Mouse (Mus musculus): ENCODE data around the gene P2ry10.
"Not testable (repeated sequence)": the region's sequence is repeated elsewhere in the genome, so short reads cannot be mapped to it uniquely, and the experiment has no call there.

Gene P2ry10

DNA sequence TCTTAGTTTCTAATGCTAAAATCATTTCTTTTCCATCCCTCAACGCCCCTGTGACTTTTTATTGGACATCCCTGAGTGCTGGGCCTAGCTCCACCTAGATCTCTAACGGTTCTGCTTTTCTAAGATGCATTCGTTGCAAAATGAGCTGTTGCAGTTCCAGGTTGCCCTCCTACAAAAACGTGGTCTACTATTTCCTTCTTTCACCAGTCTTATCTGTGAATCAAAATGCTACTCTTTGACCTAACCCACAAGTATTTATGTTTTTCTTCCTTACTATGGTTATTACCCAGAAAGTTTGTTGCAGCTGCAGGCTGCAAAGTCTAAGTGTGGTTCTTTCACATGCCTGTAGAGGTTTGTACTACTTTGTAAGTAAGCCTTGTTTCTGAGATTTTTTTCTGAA is at the start of gene P2ry10:
Gene P2ry10, plus strand, starts transcription at position 316 of the 400 bp plus-strand sequence.
- peak; percentile 39 to 41 for DNase-seq

DNA sequence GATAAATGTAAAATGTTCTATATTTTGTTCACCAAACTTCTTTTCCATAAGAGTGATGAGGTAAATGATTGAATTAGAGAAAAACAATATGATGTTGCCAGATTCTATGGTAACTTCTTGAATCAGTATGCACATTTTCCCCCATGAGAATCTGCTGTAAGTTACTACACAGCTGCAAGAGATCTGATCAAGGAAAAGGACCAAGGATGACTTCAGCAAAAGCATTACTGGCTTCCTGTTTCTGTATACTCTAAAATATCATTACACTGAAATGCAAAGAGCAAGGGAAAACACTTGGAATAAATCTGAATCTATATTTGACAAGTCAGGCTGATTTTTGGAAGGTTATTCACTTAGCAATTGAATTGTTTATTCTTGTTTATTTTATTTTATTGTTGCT is 49.1 kb upstream of the P2ry10 start:
- no peak for DNase-seq

GRCm38 (mm10) chrX:107039635-107040034 is 48.7 kb upstream of the P2ry10 start:
- no peak for DNase-seq

DNA sequence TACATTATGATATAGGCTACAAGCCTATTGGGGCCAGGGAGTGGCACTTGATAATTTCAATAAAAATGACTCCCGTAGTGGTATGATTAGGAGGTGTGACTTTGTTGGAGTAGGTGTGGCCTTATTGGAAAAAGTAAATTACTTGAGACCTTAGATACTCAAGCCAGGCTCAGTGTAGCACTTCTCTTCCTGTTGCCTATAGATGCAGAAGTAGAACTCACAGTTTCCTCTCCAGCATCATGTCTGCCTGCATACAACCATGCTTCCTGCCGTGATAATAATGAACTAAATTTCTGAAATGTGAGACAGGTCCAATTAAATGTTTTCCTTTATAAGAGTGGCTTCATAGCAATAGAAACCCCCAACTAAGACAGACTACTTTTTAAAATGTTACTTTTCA is 45.9 kb upstream of the P2ry10 start:
- peak in 1 of 2 experiments; percentile 4 for DNase-seq

DNA sequence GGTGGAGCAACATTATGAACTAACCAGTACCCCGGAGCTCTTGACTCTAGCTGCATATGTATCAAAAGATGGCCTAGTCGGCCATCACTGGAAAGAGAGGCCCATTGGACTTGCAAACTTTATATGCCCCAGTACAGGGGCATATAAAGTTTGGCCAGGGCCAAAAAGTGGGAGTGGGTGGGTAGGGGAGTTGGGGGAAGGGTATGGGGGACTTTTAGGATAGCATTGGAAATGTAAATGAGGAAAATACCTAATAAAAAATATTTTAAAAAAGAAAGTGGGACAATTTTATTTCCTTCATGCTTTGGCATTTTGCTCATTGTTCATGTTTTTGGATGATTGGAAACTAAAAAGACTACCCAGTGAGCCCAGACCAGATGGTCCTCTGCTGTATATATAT is 4.9 kb upstream of the P2ry10 start:
- DNase-seq: not testable (repeated sequence)

DNA sequence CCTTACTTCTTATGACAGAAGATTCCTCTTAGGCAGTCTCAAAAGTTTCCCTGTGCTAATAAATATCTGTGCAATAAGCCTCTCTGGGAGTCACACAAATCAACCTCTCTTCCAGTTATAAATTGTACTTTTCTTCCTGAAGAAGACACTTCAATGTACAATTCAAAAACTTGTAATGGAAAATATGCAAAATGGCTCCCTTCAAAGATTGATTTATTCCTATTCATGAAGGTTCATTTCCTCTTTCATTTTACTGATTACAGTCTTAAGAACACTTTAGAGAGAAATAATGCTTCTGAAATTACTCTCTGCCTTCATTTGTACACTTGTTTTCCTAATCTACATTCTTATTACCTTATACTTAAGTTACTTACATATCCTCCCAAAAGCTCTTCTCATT is 4.0 kb upstream of the P2ry10 start:
- DNase-seq: no peak

DNA sequence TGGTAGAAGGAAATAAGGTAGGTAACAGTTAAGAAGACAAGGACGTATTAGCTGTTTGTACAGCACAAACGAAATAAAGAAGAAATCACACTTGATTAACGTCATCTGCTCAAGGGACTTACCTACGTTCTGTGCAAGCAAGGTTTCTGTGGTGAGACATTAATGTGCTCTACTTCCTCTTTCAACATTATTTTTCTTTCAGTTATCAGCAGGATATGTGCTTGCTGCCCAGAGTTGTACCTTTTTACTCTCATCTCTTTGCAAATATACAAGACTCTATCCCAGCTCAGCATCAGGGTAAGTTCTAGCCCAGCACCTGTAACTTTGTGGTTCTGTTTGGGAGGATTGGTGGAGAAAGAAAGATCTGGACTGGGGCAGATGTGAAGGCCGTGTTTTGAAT is 839 bp downstream of the P2ry10 start:
- peak; percentile 54 to 62 for DNase-seq

GRCm38 (mm10) chrX:107089930-107090329 is 1.6 kb downstream of the P2ry10 start:
- DNase-seq: no peak

DNA sequence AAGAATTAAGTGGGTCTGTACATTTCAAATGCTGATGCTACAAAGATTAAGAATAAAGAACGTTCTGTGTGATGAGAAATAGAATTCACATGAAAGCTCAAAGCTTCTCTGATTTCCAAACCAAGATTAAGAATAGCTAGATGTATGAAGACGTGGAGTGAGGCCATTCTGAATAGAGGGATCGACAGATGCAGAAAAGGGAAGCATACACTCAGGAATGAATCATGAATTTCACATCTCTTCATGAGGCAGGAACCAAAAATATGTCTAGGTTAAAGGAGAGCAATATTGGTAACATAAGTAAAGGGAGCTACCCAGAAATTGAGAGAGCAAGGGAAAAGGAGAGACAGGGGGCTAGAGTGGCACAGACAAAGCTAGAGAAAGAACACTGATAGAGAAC is 7.3 kb downstream of the P2ry10 start:
- no peak for DNase-seq

GRCm38 (mm10) chrX:107116333-107116732 is 28.0 kb downstream of the P2ry10 start:
- no peak for DNase-seq

GRCm38 (mm10) chrX:107116987-107117386 is 28.7 kb downstream of the P2ry10 start:
- DNase-seq: no peak

GRCm38 (mm10) chrX:107143184-107143583 is 54.9 kb downstream of the P2ry10 start:
- no peak for DNase-seq

DNA sequence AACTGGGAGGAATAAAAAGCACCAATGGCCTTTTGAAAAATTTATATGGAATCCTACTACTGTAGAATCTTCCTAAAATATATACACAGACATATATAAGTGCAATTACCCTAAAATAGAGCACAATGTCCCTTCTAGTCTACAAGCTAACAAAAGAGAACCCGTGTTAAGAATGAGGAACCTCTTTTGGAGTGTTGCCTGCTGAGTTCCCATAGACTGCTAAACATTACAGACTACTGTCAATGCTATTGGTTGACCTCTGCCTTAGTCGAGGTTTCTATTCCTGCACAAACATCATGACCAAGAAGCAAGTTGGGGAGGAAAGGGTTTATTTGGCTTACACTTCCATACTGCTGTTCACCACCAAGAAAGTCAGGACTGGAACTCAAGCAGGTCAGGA is 55.6 kb downstream of the P2ry10 start:
- no peak for DNase-seq

DNA sequence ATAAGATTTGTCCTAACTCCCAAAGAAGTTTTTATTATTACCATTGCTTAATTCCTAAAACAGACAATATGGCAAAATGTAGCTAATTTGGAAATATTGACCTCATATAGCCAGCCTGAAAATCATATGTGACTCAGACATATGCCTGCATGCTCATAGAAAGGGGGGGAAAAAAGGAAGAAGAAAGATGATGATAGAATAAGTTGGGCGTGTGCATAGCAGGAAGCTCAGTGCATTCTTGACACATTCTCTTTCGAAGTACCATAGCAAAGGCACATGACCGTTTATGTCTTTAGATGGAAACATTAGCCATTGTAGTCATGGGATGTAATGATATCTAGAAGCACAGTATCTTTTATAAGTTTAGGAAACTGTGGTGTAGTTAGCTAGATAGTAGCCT is 60.4 kb downstream of the P2ry10 start, which contains the start of gene P2ry10b:
Gene P2ry10b, plus strand, starts transcription at position 247 of the 400 bp plus-strand sequence.
- DNase-seq: no peak

DNA sequence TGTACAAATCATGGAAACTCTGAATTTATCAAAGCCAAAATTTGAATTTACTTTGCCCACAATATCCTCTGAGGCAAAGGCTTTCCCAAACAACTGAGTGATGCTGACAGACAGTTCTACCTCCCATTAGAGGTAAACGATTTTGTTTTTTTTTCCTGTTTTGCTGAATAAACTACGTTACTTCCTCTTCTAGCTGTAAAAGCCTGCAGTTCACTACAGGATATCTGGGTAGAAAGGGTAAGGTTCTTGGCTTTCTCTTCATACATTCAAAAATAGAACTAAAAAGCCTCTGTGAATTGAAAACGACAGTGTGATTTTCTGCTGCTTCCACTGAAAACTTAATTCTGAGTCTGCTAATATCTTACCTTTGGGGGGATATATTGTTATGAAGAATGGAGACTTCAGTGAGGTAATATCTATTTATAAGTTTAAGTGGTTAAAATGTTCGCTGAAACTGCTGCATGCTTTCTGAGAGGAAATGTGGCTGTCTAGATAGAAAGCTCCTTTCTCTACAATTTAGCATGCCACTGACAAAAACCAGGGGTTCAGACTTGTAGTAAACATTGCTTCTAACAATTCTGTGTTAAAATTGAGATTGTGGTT is 61.2 kb downstream of the P2ry10 start:
- peak; percentile 20 to 21 for DNase-seq

DNA sequence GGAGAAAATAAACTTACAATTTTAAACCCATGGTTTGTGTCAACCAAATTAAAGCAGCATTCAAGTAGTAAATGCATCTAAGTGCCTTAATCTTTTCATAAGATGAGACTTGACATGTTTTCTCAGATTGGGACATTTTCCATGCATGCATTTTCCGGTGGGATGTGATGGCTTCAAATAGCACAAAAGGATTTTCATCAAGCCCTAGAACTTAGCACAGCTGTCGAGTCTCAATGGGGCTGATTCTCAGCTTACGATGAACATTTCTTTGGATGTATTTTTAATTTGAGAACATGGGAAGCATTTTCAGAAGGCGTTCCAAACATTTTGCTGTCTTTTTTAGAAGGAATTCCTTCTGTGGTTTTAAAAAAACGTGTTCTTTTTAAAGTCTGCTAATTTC is 61.7 kb downstream of the P2ry10 start:
- peak in 1 of 2 experiments; percentile 7 for DNase-seq

DNA sequence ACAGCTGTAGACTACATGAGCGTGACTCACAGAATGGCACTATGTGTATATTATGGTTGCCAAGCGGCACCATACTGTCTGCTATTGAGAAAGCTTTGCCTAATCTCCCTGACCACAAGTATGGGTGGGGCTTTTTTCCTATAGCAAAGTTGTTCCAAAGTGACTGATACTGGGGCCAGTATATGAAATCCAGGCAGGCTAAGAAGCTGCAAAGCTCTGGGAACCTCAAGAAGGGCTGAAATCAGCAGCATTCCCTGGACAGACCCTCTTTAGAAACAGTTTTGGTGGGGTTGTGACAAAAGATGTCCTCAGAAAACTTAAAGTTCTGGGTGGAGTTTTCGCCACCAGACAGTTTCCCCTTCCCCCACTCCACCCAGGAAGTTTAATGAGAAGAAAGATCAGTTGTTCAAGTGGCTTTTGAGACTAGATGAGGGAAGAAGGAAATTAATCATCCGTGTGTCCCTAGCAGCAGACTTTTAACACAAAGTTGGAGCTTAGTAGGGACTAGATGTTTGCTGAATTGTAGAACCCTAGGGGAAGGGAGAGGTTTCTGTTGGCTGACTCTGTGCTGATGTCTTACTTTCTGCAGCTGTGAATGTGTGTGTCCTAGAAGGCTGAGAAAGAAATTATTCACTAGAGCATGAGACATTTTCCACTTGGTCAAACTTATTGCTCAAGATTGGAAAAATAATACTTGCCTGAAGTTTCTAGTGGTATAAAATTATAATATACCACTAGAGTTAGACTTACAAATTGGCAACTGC is 62.6 kb downstream of the P2ry10 start:
- DNase-seq: peak; percentile 57 to 64

All from B cell, adult 2 months (primary cell).